Mouse (Mus musculus) small intestine, adult 2 months (tissue): ENCODE results near the gene Susd4.

Source experiments
- CTCF ChIP-seq: fragments of 200-500 bp; IDR thresholded peaks from 2 replicates; pipeline ENCODE4 v1.5.1; 2012; ENCODE audit warnings: low read depth, mild to moderate bottlenecking, control low read depth, inconsistent platforms, low read length, moderate library complexity, mixed read lengths; ENCODE audit not compliant: insufficient replicate concordance, insufficient read length; ENCODE audit errors: extremely low read depth
- POLR2A ChIP-seq: fragments of 200-500 bp; IDR thresholded peaks from 2 replicates; pipeline ENCODE4 v1.6.1; 2012; ENCODE audit warnings: low read depth, mild to moderate bottlenecking, control low read depth, inconsistent platforms, low read length, moderate library complexity

DNA sequence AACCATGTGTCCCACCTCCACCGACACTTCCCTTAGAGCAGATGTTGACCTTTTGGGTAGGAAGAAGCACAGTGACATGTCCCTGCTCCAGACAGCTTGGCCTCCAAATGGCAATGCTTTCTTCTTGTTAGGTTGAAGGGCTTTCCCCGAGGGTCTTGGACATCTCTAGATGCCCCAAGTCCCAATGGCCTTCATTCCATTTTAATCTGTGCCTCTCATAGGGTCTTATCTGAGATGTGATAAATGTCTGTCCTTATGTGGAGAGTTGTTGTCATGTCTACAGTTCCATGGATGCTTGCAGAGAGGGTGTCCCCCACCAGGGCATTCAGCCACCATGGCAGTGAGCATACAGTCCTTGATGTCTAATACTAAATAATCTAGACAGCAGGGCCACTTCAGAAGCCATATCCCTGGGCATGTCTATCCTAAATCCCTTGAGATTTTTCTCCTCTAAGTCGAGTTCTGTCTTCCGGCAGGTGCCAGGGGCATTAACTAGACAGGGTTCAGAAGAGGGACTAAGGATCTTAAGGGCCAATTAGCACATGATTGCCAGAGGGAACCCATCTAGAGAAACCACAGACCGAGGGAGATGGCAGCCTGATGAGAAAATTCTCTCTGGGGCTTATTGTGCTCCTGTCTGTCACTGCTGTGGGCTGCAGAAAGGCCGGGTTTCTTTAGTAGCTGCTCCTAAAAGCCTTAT, 49.3 kb upstream of the Susd4 start:
- TF ChIP-seq CTCF (no peak), POLR2A (no peak)
